7 mouse cellular contexts compared by ENCODE assay signal in the genomic region with DNA sequence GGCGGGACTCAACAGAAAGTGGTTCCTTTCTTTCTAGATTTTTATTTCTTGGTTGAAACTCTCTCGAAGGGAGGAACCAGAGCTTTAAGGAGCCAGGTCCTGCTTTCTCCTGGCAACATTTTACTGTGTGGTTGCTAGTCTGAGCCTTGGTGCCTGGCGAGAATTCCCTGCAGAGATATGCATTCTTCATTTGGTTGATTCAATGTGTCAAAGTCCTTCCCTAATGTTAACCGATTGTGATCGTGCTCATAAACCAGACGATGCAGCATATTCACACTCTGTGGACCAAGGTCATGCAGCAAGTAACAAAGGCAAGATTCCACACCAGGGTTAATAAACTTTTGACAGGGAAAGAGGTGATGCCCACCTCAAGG. TPM values are rescaled to one million over a fixed set of nuclear protein-coding genes. Genes with fewer than 3 reads are reported as not detected.
DNase-seq lines count a peak whose midpoint lies in the region; ATAC-seq lines count a peak whose summit lies in the region.

No protein-coding gene starts in this region.

- no peaks in the 10 kb centered on the region for H3K9me3 ChIP-seq in lung, embryonic 16.5 days (ENCODE audit: control insufficient read depth, low read length)
- H3K9me3 ChIP-seq in forebrain, embryonic 14.5 days (replicated peaks; ENCODE audit: control insufficient read depth, low read length): no peaks in the 10 kb centered on the region
- no peaks in the 10 kb centered on the region for H3K9me3 ChIP-seq in limb, embryonic 15.5 days
- no peaks in the 10 kb centered on the region for H3K9me3 ChIP-seq in stomach, embryonic 15.5 days

- H3K27me3 ChIP-seq in lung, embryonic 16.5 days (ENCODE audit: control insufficient read depth, insufficient read depth, low read depth, low read length): peaks cover 10% of the 10 kb centered on the region
- no peaks in the 10 kb centered on the region for H3K27me3 ChIP-seq in forebrain, embryonic 14.5 days (replicated peaks; ENCODE audit: control insufficient read depth, insufficient read depth, low read length)
- no peaks in the 10 kb centered on the region for H3K27me3 ChIP-seq in limb, embryonic 15.5 days
- no peaks in the 10 kb centered on the region for H3K27me3 ChIP-seq in stomach, embryonic 15.5 days (replicated peaks)

- H3K9ac ChIP-seq in lung, embryonic 16.5 days (ENCODE audit: low read length): peak overlapping the region; percentile 58
- peak overlapping the region; percentile 94 for H3K9ac ChIP-seq in forebrain, embryonic 14.5 days (ENCODE audit: low read length)
- H3K9ac ChIP-seq in limb, embryonic 15.5 days: 0 out of 2 replicates have a peak overlapping the region, but pooled peaks have one; percentile 27
- peak overlapping the region; percentile 17; the same call in 1 of the 2 replicates for H3K9ac ChIP-seq in stomach, embryonic 15.5 days

- 10% methylated on average over 6 of the region's 6 CpGs for WGBS in lung, embryonic 16.5 days
- WGBS in forebrain, embryonic 14.5 days: 1% methylated on average over 6 of the region's 6 CpGs
- WGBS in limb, embryonic 15.5 days: 10% methylated on average over 6 of the region's 6 CpGs
- 8% methylated on average over 6 of the region's 6 CpGs for WGBS in stomach, embryonic 15.5 days

- peak overlapping the region; percentile 57 for H3K4me3 ChIP-seq in lung, embryonic 16.5 days (ENCODE audit: low read length)
- H3K4me3 ChIP-seq in forebrain, embryonic 14.5 days (ENCODE audit: low read depth, low read length): peak overlapping the region; percentile 84
- peak overlapping the region; percentile 49 for H3K4me3 ChIP-seq in limb, embryonic 15.5 days
- H3K4me3 ChIP-seq in stomach, embryonic 15.5 days (replicated peaks): peak overlapping the region; percentile 48

- H3K36me3 ChIP-seq in lung, embryonic 16.5 days (ENCODE audit: control insufficient read depth, insufficient read depth, low read length): no peaks in the 10 kb centered on the region
- H3K36me3 ChIP-seq in forebrain, embryonic 14.5 days (ENCODE audit: control insufficient read depth, insufficient read depth, low read length): no peaks in the 10 kb centered on the region
- no peaks in the 10 kb centered on the region for H3K36me3 ChIP-seq in limb, embryonic 15.5 days
- H3K36me3 ChIP-seq in stomach, embryonic 15.5 days: no peaks in the 10 kb centered on the region

- H3K4me2 ChIP-seq in lung, embryonic 16.5 days (ENCODE audit: low read depth, low read length): peak overlapping the region; percentile 98
- peak overlapping the region; percentile 76 for H3K4me2 ChIP-seq in forebrain, embryonic 14.5 days (ENCODE audit: low read length)
- peak overlapping the region; percentile 90 for H3K4me2 ChIP-seq in limb, embryonic 15.5 days
- H3K4me2 ChIP-seq in stomach, embryonic 15.5 days: peak overlapping the region; percentile 92

- peaks cover 8% of the 10 kb centered on the region; the same call in 1 of the 2 replicates for H3K4me1 ChIP-seq in lung, embryonic 16.5 days (replicated peaks; ENCODE audit: control insufficient read depth, insufficient read depth, low read length)
- peaks cover 53% of the 10 kb centered on the region for H3K4me1 ChIP-seq in forebrain, embryonic 14.5 days (ENCODE audit: control insufficient read depth, insufficient read depth, low read length)
- H3K4me1 ChIP-seq in limb, embryonic 15.5 days: peaks cover 14% of the 10 kb centered on the region
- H3K4me1 ChIP-seq in stomach, embryonic 15.5 days: no peaks in the 10 kb centered on the region

- ATAC-seq in lung, embryonic 16.5 days (ENCODE audit: low read depth): no peak
- ATAC-seq in forebrain, embryonic 14.5 days: no peak; the same call in 1 of the 2 replicates
- no peak for ATAC-seq in limb, embryonic 15.5 days (ENCODE audit: insufficient number of reproducible peaks, low FRiP score, low TSS enrichment, low read depth)
- ATAC-seq in stomach, embryonic 15.5 days (ENCODE audit: insufficient read depth, low FRiP score, low read depth): 0 out of 2 replicates have a peak, but pooled peaks have one; percentile 5
- ATAC-seq in activated CD4-positive, CD25-positive, alpha-beta regulatory T cell, adult 4 months: no peak

- no peak for DNase-seq in lung, postnatal 25 days (ENCODE audit: low spot score)
- no peak for DNase-seq in forebrain, embryonic 14.5 days (ENCODE audit: low spot score)
- no peak for DNase-seq in cerebellum, adult 18-20 months

- no peak overlapping the region for H3K27ac ChIP-seq in lung, embryonic 16.5 days (ENCODE audit: low read length)
- H3K27ac ChIP-seq in forebrain, embryonic 14.5 days (ENCODE audit: low read depth, low read length): peak overlapping the region; percentile 93
- peak overlapping the region; percentile 19; the same call in 1 of the 2 replicates for H3K27ac ChIP-seq in limb, embryonic 15.5 days
- H3K27ac ChIP-seq in stomach, embryonic 15.5 days: no peak overlapping the region

RNA-seq across cellular contexts. Expression of a gene that starts 0.2 kb away (rescaled TPM):
- polyA plus RNA-seq in lung, embryonic 16.5 days (2015; fragmentation: Nextera tagmentation; extraction: Ambion mirVana): 2.7 TPM in 2 replicates
- polyA plus RNA-seq in forebrain, embryonic 14.5 days (2014; fragmentation: Nextera tagmentation; extraction: Ambion mirVana): 125 and 134 TPM in 2 replicates
- polyA plus RNA-seq in limb, embryonic 15.5 days (2015; fragmentation: Nextera tagmentation; extraction: Ambion mirVana): 6.4 and 7.8 TPM in 2 replicates
- 8.5 and 9.1 TPM in 2 replicates for polyA plus RNA-seq in stomach, embryonic 15.5 days (2015; fragmentation: Nextera tagmentation; extraction: Ambion mirVana)
- polyA plus RNA-seq in activated CD4-positive, CD25-positive, alpha-beta regulatory T cell, adult 4 months (2017; shearing (Covaris generic)): not detected

RNA-seq across cellular contexts. Expression of a gene that starts 28.4 kb away (rescaled TPM):
- polyA plus RNA-seq in lung, embryonic 16.5 days (2015; fragmentation: Nextera tagmentation; extraction: Ambion mirVana): 6.5 and 7.1 TPM in 2 replicates
- polyA plus RNA-seq in forebrain, embryonic 14.5 days (2014; fragmentation: Nextera tagmentation; extraction: Ambion mirVana): 11.8 and 13.0 TPM in 2 replicates
- polyA plus RNA-seq in limb, embryonic 15.5 days (2015; fragmentation: Nextera tagmentation; extraction: Ambion mirVana): 5.8 and 7.6 TPM in 2 replicates
- 5.8 and 6.2 TPM in 2 replicates for polyA plus RNA-seq in stomach, embryonic 15.5 days (2015; fragmentation: Nextera tagmentation; extraction: Ambion mirVana)
- polyA plus RNA-seq in activated CD4-positive, CD25-positive, alpha-beta regulatory T cell, adult 4 months (2017; shearing (Covaris generic)): 1 to 10 TPM in 1 of 2 experiments, under 1 TPM in 1; 0.89 to 1.3 TPM

RNA-seq across cellular contexts. Expression of a gene that starts 30.6 kb away (rescaled TPM):
- 25.0 and 25.4 TPM in 2 replicates for polyA plus RNA-seq in lung, embryonic 16.5 days (2015; fragmentation: Nextera tagmentation; extraction: Ambion mirVana)
- polyA plus RNA-seq in forebrain, embryonic 14.5 days (2014; fragmentation: Nextera tagmentation; extraction: Ambion mirVana): 9.0 and 10.7 TPM in 2 replicates
- polyA plus RNA-seq in limb, embryonic 15.5 days (2015; fragmentation: Nextera tagmentation; extraction: Ambion mirVana): 69.7 and 71.9 TPM in 2 replicates
- polyA plus RNA-seq in stomach, embryonic 15.5 days (2015; fragmentation: Nextera tagmentation; extraction: Ambion mirVana): 28.0 and 28.8 TPM in 2 replicates
- polyA plus RNA-seq in activated CD4-positive, CD25-positive, alpha-beta regulatory T cell, adult 4 months (2017; shearing (Covaris generic)): not detected

Comparison
In these comparisons a context has a peak if more than half of its experiments do, and no peak if none do; other contexts are left out.
1. H3K27ac ChIP-seq: peak in forebrain, embryonic 14.5 days (single experiment) and limb, embryonic 15.5 days (single experiment); none in lung, embryonic 16.5 days (single experiment) and stomach, embryonic 15.5 days (single experiment).
2. H3K9ac ChIP-seq: peak in every context shown above with its lines; median percentile 94 in forebrain, embryonic 14.5 days; 58 in lung, embryonic 16.5 days; 27 in limb, embryonic 15.5 days; 17 in stomach, embryonic 15.5 days.
3. RNA of a gene that starts 0.2 kb away (polyA plus RNA-seq): 125 to 134 TPM in forebrain, embryonic 14.5 days; 8.5 to 9.1 TPM in stomach, embryonic 15.5 days, 6.4 to 7.8 TPM in limb, embryonic 15.5 days, 2.7 TPM in lung, embryonic 16.5 days and not detected in activated CD4-positive, CD25-positive, alpha-beta regulatory T cell, adult 4 months; every median in the first group is over 10 times any median in the second.
4. RNA of a gene that starts 30.6 kb away (polyA plus RNA-seq): 69.7 to 71.9 TPM in limb, embryonic 15.5 days, 28.0 to 28.8 TPM in stomach, embryonic 15.5 days, 25.0 to 25.4 TPM in lung, embryonic 16.5 days and 9.0 to 10.7 TPM in forebrain, embryonic 14.5 days; not detected in activated CD4-positive, CD25-positive, alpha-beta regulatory T cell, adult 4 months; every median in the first group is over 10 times any median in the second.
5. Peak in every context shown above with its lines, with median percentiles within 50 percentile points of each other: H3K4me2 ChIP-seq and H3K4me3 ChIP-seq.